Mouse (Mus musculus) intestine, embryonic 16.5 days (tissue): ENCODE measurements around the gene Med27. TPM values are rescaled to one million over a fixed set of nuclear protein-coding genes. Genes with fewer than 3 reads are reported as not detected.

Experiments
- ATAC-seq: fragments of 200-750 bp; cut with Nextera tagmentation; 2 replicates; pipeline ENCODE4 v1.8.0; 2017; ENCODE audit warnings: moderate TSS enrichment, moderate library complexity
- H3K27ac ChIP-seq: fragments of 300-500 bp; sonication (generic); 2 replicates; pipeline ENCODE4 v1.5.1; 2014; ENCODE audit warnings: mild to moderate bottlenecking, low read length
- H3K27me3 ChIP-seq: fragments of 300-500 bp; sonication (generic); replicated peaks from 2 replicates; pipeline ENCODE4 v1.6.1; 2014; ENCODE audit warnings: low read length, control low read depth, mixed read lengths; ENCODE audit not compliant: control insufficient read depth, insufficient read depth
- H3K36me3 ChIP-seq: fragments of 300-500 bp; sonication (generic); 2 replicates; pipeline ENCODE4 v1.6.1; 2014; ENCODE audit warnings: low read length, control low read depth; ENCODE audit not compliant: control insufficient read depth, insufficient read depth
- H3K4me1 ChIP-seq: fragments of 300-500 bp; sonication (generic); 2 replicates; pipeline ENCODE4 v1.6.1; 2014; ENCODE audit warnings: low read length, control low read depth, mixed read lengths; ENCODE audit not compliant: control insufficient read depth, insufficient read depth
- H3K4me2 ChIP-seq: fragments of 300-500 bp; sonication (generic); 2 replicates; pipeline ENCODE4 v1.6.1; 2014; ENCODE audit warnings: low read depth, low read length, control low read depth
- H3K4me3 ChIP-seq: fragments of 300-500 bp; sonication (generic); 2 replicates; pipeline ENCODE4 v1.5.1; 2014; ENCODE audit warnings: mild to moderate bottlenecking, low read length
- H3K9ac ChIP-seq: fragments of 300-500 bp; sonication (generic); 2 replicates; pipeline ENCODE4 v1.6.1; 2014; ENCODE audit warnings: low read depth, low read length
- H3K9me3 ChIP-seq: fragments of 300-500 bp; sonication (generic); 2 replicates; pipeline ENCODE4 v1.6.1; 2016; ENCODE audit warnings: low read length, control low read depth; ENCODE audit not compliant: control insufficient read depth
- WGBS: fragments of 180-500 bp; shearing (Covaris S2); extraction: QIAGEN DNeasy Blood & Tissue Kit; methylation state at CpG from one replicate; pipeline ENCODE4 v1.1.7; 2014; 5-methylcytosine and 5-hydroxymethylcytosine counted together
- polyA plus RNA-seq: library from polyadenylated mRNA; unstranded; fragments of >200 nt; fragmentation: Nextera tagmentation; extraction: Ambion mirVana; gene quantifications from 2 replicates; pipeline ENCODE4 v1.2.1, GENCODE M21; 2015

The Med27 gene
- polyA plus RNA-seq, 1 experiment from 2014 or later = 41.4 TPM

DNA sequence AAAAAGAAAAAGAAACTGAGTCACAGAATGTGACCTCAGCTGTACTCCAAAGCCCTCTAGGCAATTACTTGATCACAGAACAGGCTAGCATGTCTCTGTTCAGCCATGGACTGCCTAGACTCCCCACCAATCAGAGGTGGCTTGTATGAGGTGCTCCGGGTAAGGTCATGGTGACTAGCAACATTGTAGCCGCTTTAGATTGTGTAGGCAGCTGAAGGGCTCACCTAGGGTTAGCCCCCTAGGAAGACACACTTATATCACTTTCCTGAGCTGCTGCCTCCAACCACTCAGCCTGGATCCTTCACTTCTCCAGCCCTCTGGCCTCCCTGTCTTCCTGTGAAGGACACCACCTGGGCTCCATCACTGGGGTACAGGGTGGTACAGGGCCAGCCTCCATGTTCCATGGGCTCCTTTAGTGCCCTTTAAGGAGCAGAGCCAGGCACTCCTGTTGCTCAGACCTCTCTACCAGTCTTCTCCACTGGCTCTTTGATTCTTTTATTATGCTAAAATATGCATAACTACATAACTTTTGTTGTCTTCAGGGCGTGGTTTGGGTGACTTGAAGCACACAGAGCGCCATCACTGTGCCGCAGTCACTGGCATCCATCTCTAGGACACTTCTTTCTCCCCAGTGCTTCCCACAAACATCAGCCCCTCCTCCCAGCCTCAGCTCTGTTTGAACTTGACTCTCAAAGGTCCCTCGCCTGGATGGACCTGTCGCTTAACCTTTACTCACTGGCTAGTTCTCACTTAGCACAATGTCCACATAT lies 205.4 kb downstream of the Med27 start:
- no peak overlapping the region for H3K4me2 ChIP-seq
- H3K4me3 ChIP-seq = no peak overlapping the region
- no peaks in the 10 kb centered on the region; the same call in 1 of the 2 replicates for H3K27me3 ChIP-seq
- no peak overlapping the region for H3K27ac ChIP-seq
- H3K9ac ChIP-seq = no peak overlapping the region
- no peaks in the 10 kb centered on the region for H3K4me1 ChIP-seq
- H3K9me3 ChIP-seq = no peaks in the 10 kb centered on the region
- 74% methylated on average over 7 of the region's 7 CpGs for WGBS
- no peaks in the 10 kb centered on the region for H3K36me3 ChIP-seq
- ATAC-seq = no peak

DNA sequence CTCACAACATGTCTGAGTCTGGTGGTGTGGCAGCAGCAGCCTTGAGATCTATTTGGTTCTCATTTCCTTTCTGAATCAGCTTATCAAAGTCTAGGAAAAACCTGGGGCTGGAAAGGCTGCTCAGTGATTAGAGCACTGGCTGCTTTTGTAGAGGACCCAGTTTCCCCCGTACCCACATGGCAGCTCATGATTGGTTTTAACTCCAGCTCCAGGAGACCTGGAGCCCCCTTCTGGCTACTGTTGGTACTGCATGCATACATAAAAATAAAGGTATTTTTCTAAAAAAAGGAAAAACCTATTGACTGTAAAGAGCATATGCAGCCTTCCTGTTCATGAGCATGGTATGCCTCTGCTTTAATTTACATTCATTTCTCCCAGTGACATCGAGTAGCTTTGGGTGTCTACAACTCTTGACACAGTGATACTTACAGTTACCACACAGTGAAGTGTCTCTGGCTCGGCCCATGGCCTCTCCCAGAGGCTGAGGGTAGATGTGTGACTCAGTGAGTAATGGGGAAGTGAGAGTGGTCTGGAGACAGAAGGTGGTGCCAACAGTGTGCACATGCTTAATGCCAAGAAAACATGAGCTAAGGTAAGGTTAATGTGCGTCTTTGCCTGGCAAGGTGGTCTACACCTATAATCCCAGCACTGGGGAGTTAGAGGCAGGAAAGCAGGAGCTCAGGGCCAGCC lies 207.5 kb downstream of the Med27 start:
- 67% methylated on average over 4 of the region's 4 CpGs for WGBS
- Histone ChIP-seq H3K9me3 (no peaks in the 10 kb centered on the region), H3K27me3 (no peaks in the 10 kb centered on the region; the same call in 1 of the 2 replicates), H3K36me3 (no peaks in the 10 kb centered on the region), H3K4me1 (no peaks in the 10 kb centered on the region), H3K27ac (no peak overlapping the region), H3K4me2 (no peak overlapping the region), H3K9ac (no peak overlapping the region), H3K4me3 (no peak overlapping the region)
- ATAC-seq = no peak

DNA sequence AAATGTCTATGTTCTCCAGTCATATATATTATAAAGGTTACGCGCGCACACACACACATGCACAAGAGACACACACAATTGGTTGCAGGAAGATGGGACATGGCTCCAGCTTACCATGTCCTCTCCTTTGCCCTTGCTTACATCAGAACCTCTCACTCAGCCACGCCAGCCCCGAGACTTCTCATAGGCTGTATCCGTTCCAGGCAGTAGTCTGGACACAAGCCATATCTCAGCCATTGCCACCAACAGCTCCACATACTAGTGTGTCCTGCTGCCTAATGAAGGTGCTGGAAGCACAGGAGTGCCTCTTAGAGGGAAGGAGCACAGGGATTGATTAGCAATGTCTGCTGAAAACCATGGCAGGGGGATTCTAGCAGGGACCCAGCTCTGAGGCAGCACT lies 211.9 kb downstream of the Med27 start:
- H3K4me1 ChIP-seq = no peaks in the 10 kb centered on the region
- no peaks in the 10 kb centered on the region for H3K36me3 ChIP-seq
- no peak overlapping the region for H3K9ac ChIP-seq
- no peak overlapping the region for H3K27ac ChIP-seq
- H3K4me2 ChIP-seq = no peak overlapping the region
- H3K9me3 ChIP-seq = no peaks in the 10 kb centered on the region
- no peaks in the 10 kb centered on the region for H3K27me3 ChIP-seq
- no peak for ATAC-seq
- WGBS = 85% methylated on average over 6 of the region's 6 CpGs
- no peak overlapping the region for H3K4me3 ChIP-seq

DNA sequence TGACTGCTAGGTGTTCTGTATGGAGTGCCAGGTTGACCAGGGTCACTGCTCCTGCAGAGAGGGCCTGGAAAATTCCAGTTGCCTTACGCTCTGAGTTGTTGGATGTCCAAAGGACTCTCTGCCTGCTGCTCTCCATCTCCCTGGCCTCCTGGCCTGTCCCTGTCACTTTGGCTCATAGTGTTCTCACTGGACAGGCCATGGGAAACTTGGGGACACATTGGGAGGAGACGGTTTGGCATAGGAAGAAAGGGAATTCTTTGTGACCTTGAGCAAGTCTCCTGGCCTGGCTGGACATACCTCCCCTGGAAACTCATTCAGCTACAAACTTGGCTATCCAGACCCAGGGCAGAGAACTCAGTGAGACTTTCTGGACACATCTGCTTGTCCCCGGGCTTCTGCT lies 213.3 kb downstream of the Med27 start:
- no peak overlapping the region for H3K4me3 ChIP-seq
- no peaks in the 10 kb centered on the region for H3K9me3 ChIP-seq
- 79% methylated on average over 3 of the region's 3 CpGs for WGBS
- no peak overlapping the region for H3K9ac ChIP-seq
- ATAC-seq = no peak
- H3K27ac ChIP-seq = no peak overlapping the region
- no peaks in the 10 kb centered on the region for H3K4me1 ChIP-seq
- H3K4me2 ChIP-seq = no peak overlapping the region
- no peaks in the 10 kb centered on the region for H3K27me3 ChIP-seq
- no peaks in the 10 kb centered on the region for H3K36me3 ChIP-seq

DNA sequence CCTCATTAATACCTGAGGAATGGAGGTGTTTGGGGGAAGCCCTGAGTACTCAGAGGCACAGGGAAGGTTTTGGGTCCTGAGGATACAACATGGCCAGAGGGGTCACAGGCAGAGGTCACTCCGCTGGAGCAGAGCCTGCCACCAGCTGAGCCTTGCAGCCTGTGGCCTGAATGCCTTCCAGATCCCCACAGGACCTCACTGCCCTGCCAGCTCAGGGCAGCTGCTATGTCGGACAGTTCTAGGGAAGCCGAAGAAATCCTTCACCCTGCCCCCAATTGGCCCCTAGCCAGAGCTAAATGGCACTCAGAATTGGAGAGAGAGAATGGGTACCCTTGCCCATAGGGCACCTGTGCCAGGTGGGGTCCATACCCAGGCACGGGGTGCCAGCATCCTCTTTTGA lies 214.8 kb downstream of the Med27 start:
- H3K9ac ChIP-seq = no peak overlapping the region
- H3K36me3 ChIP-seq = no peaks in the 10 kb centered on the region
- H3K9me3 ChIP-seq = no peaks in the 10 kb centered on the region
- no peaks in the 10 kb centered on the region for H3K27me3 ChIP-seq
- H3K4me1 ChIP-seq = no peaks in the 10 kb centered on the region
- H3K4me3 ChIP-seq = no peak overlapping the region
- H3K27ac ChIP-seq = no peak overlapping the region
- ATAC-seq = no peak
- H3K4me2 ChIP-seq = no peak overlapping the region
- WGBS = 78% methylated on average over 4 of the region's 4 CpGs

DNA sequence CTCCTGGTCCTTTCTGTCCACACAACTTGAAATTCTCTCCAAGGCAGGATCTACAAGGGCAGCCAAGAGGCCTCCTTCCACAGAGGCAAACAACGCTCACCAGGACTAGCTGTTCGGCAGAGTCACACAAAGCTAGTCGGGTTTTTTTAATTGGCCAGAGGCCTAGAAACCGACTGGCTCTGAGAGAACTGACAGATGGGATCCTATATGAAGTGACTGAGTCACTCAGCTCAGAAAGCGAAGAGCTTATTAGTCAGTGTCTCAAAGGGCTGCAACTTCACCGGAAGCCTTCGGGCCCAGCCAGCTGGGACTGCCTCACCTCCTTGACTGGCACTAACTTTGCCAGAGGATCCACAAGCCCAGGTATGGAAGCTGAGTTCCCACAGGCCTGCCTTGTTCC lies 217.4 kb downstream of the Med27 start:
- no peak for ATAC-seq
- Histone ChIP-seq H3K4me1 (no peaks in the 10 kb centered on the region), H3K9me3 (no peaks in the 10 kb centered on the region), H3K4me3 (no peak overlapping the region), H3K27ac (no peak overlapping the region), H3K27me3 (no peaks in the 10 kb centered on the region), H3K36me3 (no peaks in the 10 kb centered on the region), H3K9ac (no peak overlapping the region), H3K4me2 (no peak overlapping the region)
- 57% methylated on average over 7 of the region's 7 CpGs for WGBS

DNA sequence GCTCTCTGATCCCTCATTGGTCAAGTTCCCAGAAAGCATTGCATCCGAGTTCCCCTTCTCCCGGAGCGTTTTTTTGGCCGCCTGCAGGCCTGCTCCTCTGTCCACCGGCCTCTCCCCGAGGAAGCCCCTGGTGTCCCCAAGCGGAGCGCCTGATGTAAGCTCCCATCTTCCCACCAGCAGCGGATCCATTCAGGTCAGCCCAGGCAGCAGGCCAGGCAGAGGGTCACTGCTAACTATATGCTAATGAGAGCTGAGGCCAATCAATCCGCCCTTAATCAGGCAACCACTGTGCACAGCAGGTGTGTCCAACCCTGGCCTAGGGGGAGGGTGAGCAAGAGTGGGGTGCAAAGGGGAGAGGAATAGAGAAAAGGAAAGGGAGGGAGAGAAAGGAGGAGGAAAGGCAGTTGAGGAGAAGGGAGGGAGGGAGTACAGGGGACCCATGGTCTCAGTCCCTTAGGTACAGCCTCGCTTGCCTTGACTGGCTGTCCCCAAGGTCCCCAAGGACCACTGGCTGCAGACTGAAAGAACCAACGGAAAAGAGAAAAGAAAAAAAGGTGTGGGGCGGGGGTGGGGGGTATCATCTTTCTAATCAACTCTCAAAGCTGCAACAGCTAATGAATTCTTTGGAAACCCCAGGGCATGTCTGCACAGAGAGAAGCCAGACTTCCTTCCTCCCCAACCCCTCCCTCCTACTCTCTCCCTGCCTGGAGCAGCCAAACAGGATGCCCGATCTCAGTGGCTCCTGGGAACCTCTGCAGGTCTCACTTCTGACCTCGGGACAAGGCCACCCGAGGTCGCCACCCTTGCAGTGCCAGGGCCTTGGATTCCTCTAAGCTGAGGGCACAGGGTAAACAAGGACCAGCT lies 219.2 kb downstream of the Med27 start:
- WGBS = 14% methylated on average over 17 of the region's 17 CpGs
- Histone ChIP-seq H3K4me1 (no peaks in the 10 kb centered on the region), H3K9ac (no peak overlapping the region), H3K9me3 (no peaks in the 10 kb centered on the region), H3K4me2 (no peak overlapping the region), H3K4me3 (no peak overlapping the region), H3K27me3 (no peaks in the 10 kb centered on the region), H3K36me3 (no peaks in the 10 kb centered on the region), H3K27ac (no peak overlapping the region)
- no peak for ATAC-seq

DNA sequence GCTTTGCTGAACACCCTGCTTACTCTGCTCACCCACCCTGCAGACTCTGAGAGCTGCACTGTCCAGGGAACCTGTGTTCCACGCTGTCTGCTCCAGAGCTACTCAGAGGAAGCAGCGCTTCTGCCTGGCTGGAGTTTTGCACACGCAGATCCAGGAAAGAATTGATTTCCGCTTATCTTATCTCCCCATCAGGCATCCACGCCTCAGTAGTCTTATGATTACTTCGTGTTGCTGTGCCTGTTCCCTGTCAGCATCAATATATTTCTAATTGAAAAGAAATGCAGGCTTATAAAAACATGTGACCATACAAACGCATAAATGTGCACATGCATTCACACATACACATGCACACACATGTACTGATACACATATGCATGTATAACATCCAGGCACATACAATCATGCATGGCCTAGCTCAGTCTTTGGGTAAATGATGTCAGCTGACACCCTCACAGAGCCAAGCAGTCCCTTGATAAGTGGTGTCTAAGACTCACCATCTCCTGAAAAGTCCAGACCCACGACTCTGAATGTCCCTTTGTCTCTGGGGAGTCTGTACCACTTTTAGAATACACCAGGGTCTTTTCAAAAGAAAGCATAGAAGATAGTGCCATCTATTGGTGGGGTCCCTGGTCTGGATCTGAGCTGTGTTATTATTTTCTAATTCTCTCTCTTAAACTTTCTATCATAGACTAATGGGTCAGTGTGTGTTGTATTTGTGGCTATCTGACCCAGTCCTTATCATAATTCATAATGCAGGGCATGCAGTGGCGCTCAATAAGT lies 225.5 kb downstream of the Med27 start:
- Histone ChIP-seq H3K36me3 (no peaks in the 10 kb centered on the region), H3K4me2 (no peak overlapping the region), H3K27ac (no peak overlapping the region), H3K4me1 (no peaks in the 10 kb centered on the region), H3K9ac (no peak overlapping the region), H3K27me3 (0 out of 2 replicates have a peak, but pooled peaks cover 2% of the 10 kb centered on the region), H3K4me3 (no peak overlapping the region), H3K9me3 (no peaks in the 10 kb centered on the region)
- WGBS = 56% methylated on average over 9 of the region's 9 CpGs
- ATAC-seq = no peak
